Mouse (Mus musculus): Measurements from ENCODE around the gene Dpp9. TPM values are rescaled to one million over a fixed set of nuclear protein-coding genes. Genes with fewer than 3 reads are reported as not detected.

Gene Dpp9
- total and polyA plus RNA-seq, 3 experiments: 13.5 to 37.9 (median 23.0) TPM

- Histone ChIP-seq H3K4me2 (ENCODE audit: insufficient read depth, low read depth, poor library complexity, severe bottlenecking) (no peak overlapping the region), H3K36me3 (replicated peaks in 1 of 2; ENCODE audit: control insufficient read depth in 1 of 2, insufficient read depth in 1 of 2, low read length in 1 of 2) (peaks cover 96 to 98% of the 10 kb centered on the region in 2 experiments), H3K27me3 (replicated peaks) (no peaks in the 10 kb centered on the region), H3K27ac (ENCODE audit: insufficient read depth, low read depth) (no peak overlapping the region), H3K79me2 (replicated peaks; ENCODE audit: control insufficient read depth, extremely low read depth, insufficient read depth, poor library complexity, severe bottlenecking) (no peaks in the 10 kb centered on the region), H3K4me1 (ENCODE audit: control insufficient read depth in 1 of 2, insufficient read depth in 2 of 2) (no peaks in the 10 kb centered on the region), H3K9ac (ENCODE audit: insufficient read depth, low read depth) (no peak overlapping the region), H3K4me3 (replicated peaks in 1 of 3; ENCODE audit: low read depth in 2 of 3, low read length in 2 of 3, poor library complexity in 1 of 3) (no peak overlapping the region), H3K9me3 (replicated peaks; ENCODE audit: low read length) (no peaks in the 10 kb centered on the region)
- in situ Hi-C loops (cut with MboI; ENCODE audit: low pct_ligation_motif_present, low pct_unique_long_range_greater_than_20kb, low sequenced_read_pairs) (no loop called here), dilution Hi-C loops (cut with MboI; ENCODE audit: extremely low pct_ligation_motif_present, extremely low pct_unique_long_range_greater_than_20kb, low sequenced_read_pairs) (no loop called here)
- DNase-seq (ENCODE audit: extremely low read depth): no peak
- TF ChIP-seq EP300 (IDR thresholded peaks at IDR 0.05; ENCODE audit: low read length): no peak
- no peak for TF ChIP-seq JUND (conservative IDR thresholded peaks at IDR 0.05; ENCODE audit: low read depth, low read length)
- TF ChIP-seq RCOR1 (conservative IDR thresholded peaks at IDR 0.05; ENCODE audit: low read depth, low read length): no peak
- no peak for TF ChIP-seq CTCF (conservative IDR thresholded peaks at IDR 0.05 in 1 of 2, IDR thresholded peaks at IDR 0.05 in 1 of 2; ENCODE audit: low read depth in 2 of 2, low read length in 2 of 2)
- no peak for TF ChIP-seq CHD2 (IDR thresholded peaks at IDR 0.05; ENCODE audit: low read length)
- no peak for TF ChIP-seq IRF4 (IDR thresholded peaks at IDR 0.05; ENCODE audit: low read depth, low read length)
- TF ChIP-seq MYC (IDR thresholded peaks at IDR 0.05; ENCODE audit: low read depth, low read length): no peak
- no peak for TF ChIP-seq POLR2AphosphoS2 (IDR thresholded peaks at IDR 0.05; ENCODE audit: low read depth, low read length)
- no peak for TF ChIP-seq ELF1 (IDR thresholded peaks at IDR 0.05; ENCODE audit: low read depth, low read length)
- TF ChIP-seq MXI1 (IDR thresholded peaks at IDR 0.05; ENCODE audit: low read depth, low read length): no peak
- TF ChIP-seq SMC3 (IDR thresholded peaks at IDR 0.05; ENCODE audit: low read depth, low read length): no peak
- TF ChIP-seq E2F4 (IDR thresholded peaks at IDR 0.05; ENCODE audit: insufficient replicate concordance, low read depth, low read length): no peak
- TF ChIP-seq TCF12 (IDR thresholded peaks at IDR 0.05; ENCODE audit: low read depth, low read length): no peak
- TF ChIP-seq ETS1 (conservative IDR thresholded peaks at IDR 0.05; ENCODE audit: low read depth, low read length): no peak
These were observed 12.3 kb downstream of the Dpp9 start for GRCm38 (mm10) chr17:56206276-56206884.

- H3K4me3 ChIP-seq (replicated peaks in 1 of 3; ENCODE audit: low read depth in 2 of 3, low read length in 2 of 3, poor library complexity in 1 of 3): no peak overlapping the region
- dilution Hi-C loops (cut with MboI; ENCODE audit: extremely low pct_ligation_motif_present, extremely low pct_unique_long_range_greater_than_20kb, low sequenced_read_pairs) (no loop called here), in situ Hi-C loops (cut with MboI; ENCODE audit: low pct_ligation_motif_present, low pct_unique_long_range_greater_than_20kb, low sequenced_read_pairs) (loop anchor here (5.0 kb wide), 1 partner anchor 54 kb away; the partner anchor contains the start of gene Fem1a)
- DNase-seq (ENCODE audit: extremely low read depth): no peak
- no peaks in the 10 kb centered on the region for H3K4me1 ChIP-seq (ENCODE audit: control insufficient read depth in 1 of 2, insufficient read depth in 2 of 2)
- H3K36me3 ChIP-seq (replicated peaks in 1 of 2; ENCODE audit: control insufficient read depth in 1 of 2, insufficient read depth in 1 of 2, low read length in 1 of 2): peaks cover 86 to 90% of the 10 kb centered on the region in 2 experiments
- H3K4me2 ChIP-seq (ENCODE audit: insufficient read depth, low read depth, poor library complexity, severe bottlenecking): no peak overlapping the region
- H3K79me2 ChIP-seq (replicated peaks; ENCODE audit: control insufficient read depth, extremely low read depth, insufficient read depth, poor library complexity, severe bottlenecking): no peaks in the 10 kb centered on the region
- H3K9me3 ChIP-seq (replicated peaks; ENCODE audit: low read length): no peaks in the 10 kb centered on the region
- H3K27ac ChIP-seq (ENCODE audit: insufficient read depth, low read depth): no peak overlapping the region
- H3K9ac ChIP-seq (ENCODE audit: insufficient read depth, low read depth): no peak overlapping the region
- TF ChIP-seq JUND (conservative IDR thresholded peaks at IDR 0.05; ENCODE audit: low read depth, low read length) (no peak), ZNF384 (IDR thresholded peaks at IDR 0.05; ENCODE audit: low read depth, low read length) (no peak), SIN3A (IDR thresholded peaks at IDR 0.05; ENCODE audit: low read length) (no peak), RAD21 (IDR thresholded peaks at IDR 0.05; ENCODE audit: low read depth, low read length) (peak; percentile 30), USF1 (IDR thresholded peaks at IDR 0.05; ENCODE audit: low read depth, low read length) (no peak), GABPA (IDR thresholded peaks at IDR 0.05; ENCODE audit: insufficient replicate concordance, low read depth, low read length) (no peak), JUN (IDR thresholded peaks at IDR 0.05; ENCODE audit: insufficient read depth, low read depth, low read length) (no peak), ZMIZ1 (IDR thresholded peaks at IDR 0.05; ENCODE audit: low read depth, low read length) (no peak), IRF4 (IDR thresholded peaks at IDR 0.05; ENCODE audit: low read depth, low read length) (no peak), CTCF (conservative IDR thresholded peaks at IDR 0.05 in 1 of 2, IDR thresholded peaks at IDR 0.05 in 1 of 2; ENCODE audit: low read depth in 2 of 2, low read length in 2 of 2) (peak in 1 of 2 experiments; percentile 55; a peak in 2 of 4 replicates), NRF1 (IDR thresholded peaks at IDR 0.05; ENCODE audit: low read depth, low read length) (no peak), CHD2 (IDR thresholded peaks at IDR 0.05; ENCODE audit: low read length) (no peak), SMC3 (IDR thresholded peaks at IDR 0.05; ENCODE audit: low read depth, low read length) (peak; percentile 27), POLR2A (IDR thresholded peaks at IDR 0.05; ENCODE audit: low read depth, low read length) (no peak), CHD1 (IDR thresholded peaks at IDR 0.05; ENCODE audit: low read depth, low read length) (no peak), MAX (IDR thresholded peaks at IDR 0.05; ENCODE audit: low read length) (no peak)
- H3K27me3 ChIP-seq (replicated peaks): no peaks in the 10 kb centered on the region
These were observed 15.0 kb downstream of the Dpp9 start for GRCm38 (mm10) chr17:56203729-56204128.
